Mouse (Mus musculus) central nervous system, embryonic 11.5 days (tissue): Measurements from ENCODE around the gene Drap1. TPM values are rescaled to one million over a fixed set of nuclear protein-coding genes. Genes with fewer than 3 reads are reported as not detected.

ENCODE experiments used
- polyA plus RNA-seq: library from polyadenylated mRNA; depleted of rRNA; stranded (reverse); fragments of >200 nt; gene quantifications from 2 replicates; pipeline ENCODE4 v1.2.3, GENCODE M21; 2012; rRNA removed

Gene Drap1
- 236 and 321 TPM in 2 replicates for polyA plus RNA-seq

DNA sequence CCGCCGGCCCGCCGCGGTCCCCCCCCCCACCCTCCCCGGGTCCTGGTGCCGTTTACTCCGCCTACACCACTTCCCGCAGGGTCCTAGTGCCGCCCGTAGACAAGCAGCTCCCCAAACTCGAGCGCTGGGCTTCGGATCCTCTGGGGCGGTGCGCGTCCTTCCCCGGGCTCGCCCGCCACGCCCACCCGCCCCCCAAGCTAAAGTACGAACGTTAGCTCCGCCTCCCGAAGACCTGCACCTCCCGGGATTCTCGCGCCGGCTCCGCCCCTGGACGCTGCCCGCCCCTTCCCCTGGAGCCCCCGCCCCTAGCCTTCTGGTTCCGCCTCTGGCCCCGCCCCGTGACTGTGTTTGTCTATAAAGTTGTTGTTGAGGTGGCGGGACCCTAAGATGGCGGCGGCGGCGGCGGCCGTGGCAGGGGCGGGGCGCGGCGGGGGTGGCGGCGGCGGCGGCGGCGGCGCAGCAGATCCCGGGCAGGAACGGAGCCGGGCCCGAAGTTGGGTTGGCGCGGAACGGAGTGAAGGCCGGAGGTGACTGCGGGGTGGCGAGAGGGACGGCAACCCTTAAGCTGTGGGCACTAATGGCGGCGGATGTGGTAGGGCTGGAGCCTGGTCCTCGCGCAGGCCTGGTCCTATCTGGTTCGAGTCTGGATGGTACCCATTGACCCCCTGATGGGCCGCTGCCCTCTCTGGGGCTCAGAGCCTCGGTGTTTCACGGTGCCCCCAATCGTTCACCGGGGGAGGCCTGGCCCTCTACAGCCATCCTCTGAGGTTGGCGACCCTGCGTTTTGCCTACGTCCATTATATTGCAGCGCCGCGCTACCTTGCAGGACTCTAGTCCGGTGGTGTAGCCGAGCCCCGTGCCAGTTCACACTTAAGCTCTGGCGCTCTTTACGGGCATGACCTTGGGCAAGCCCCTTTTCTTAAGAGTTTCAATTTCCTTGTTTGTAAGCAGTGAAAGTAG is at the start of gene Drap1, which contains the start of gene AI837181:
Gene Drap1 (minus strand): TSS at position 198 of the 960 bp plus-strand sequence.
Gene AI837181 (plus strand): TSS at position 363 of the 960 bp plus-strand sequence.

GRCm38 (mm10) chr19:5473720-5474119 is 48.9 kb upstream of the Drap1 start, which contains the start of gene Efemp2:
Efemp2 (plus strand) TSS chr19:5473954.

DNA sequence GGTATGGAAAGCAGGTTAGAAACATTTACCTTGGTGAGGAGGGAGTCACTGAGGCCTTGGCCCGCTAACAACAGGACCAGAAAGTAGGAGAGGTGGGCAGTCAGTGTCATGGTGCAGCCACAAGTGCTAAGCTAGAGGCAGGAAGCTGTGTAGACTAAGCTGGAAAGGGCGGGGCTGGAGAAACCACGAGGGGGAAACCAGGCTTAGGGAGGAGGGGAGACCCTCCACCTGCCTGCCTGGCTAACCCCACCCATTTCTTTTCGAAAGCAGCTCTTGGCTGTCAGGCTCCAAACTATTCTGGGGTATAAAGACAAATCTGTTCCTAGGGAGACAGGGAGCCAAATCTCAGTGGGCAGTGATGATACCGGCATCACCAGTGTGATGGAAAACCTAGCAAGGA is 43.6 kb upstream of the Drap1 start, which contains the start of gene Ctsw:
Gene Ctsw (minus strand): TSS at position 134 of the 400 bp plus-strand sequence.

GRCm38 (mm10) chr19:5460465-5460911 is 35.7 kb upstream of the Drap1 start, which contains the start of gene Fibp:
Fibp (plus strand) TSS chr19:5460615.

GRCm38 (mm10) chr19:5457746-5458442 is 33.1 kb upstream of the Drap1 start, which contains the start of gene Ccdc85b:
Ccdc85b (minus strand) TSS chr19:5457894.

DNA sequence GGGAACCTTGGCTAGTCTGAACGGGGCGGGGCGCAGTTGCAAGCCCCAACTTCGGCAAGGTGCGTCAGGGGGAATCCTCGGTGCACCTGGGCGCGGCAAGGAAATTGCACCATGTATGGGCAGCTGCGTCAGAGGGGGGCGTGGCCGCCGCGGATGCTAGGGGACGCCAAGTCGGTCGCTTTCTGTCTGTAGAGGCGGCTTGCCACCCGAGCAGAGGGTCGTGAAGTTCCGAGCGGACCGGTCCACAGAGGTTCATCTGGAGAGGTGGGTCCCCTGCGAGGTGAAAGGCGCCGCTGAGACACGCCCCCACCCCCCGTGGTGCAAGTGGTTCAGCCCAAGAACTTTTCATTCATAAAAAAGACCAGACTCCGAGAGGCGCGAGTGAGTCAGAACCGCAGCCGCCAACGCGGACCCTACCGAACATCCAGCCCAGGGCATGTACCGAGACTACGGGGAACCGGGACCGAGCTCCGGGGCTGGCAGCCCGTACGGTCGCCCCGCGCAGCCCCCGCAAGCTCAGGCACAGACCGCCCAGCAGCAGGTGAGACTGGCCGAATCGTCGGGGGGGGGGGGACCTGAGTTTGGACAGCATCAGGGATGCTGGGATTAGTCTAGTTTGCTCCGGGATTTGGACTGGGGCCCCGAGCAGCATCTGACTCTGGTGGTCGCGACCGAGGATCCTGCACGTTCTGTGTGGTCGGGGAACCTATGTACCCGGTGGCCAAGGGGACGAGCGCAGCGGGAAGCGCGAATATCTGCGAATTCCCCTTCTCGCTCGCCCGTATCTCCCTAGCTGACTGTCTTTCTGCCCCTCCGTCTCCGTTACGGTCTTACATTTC is 23.0 kb upstream of the Drap1 start, which contains the start of gene Fosl1:
Gene Fosl1 (plus strand): TSS at position 33 of the 839 bp plus-strand sequence.

GRCm38 (mm10) chr19:5402293-5402692 is 22.5 kb downstream of the Drap1 start, which contains the start of gene Tsga10ip:
Tsga10ip (minus strand) TSS chr19:5402526.

GRCm38 (mm10) chr19:5388588-5389242 is 36.1 kb downstream of the Drap1 start, which contains the start of gene Sart1:
Sart1 (minus strand) TSS chr19:5388703.

Other genes starting within 250 kb of the Drap1 start
- gene Pacs1, start 151.9 kb downstream of the Drap1 start, polyA plus RNA-seq = 20.7 and 31.9 TPM in 2 replicates
- gene Sf3b2, start 129.5 kb downstream of the Drap1 start, polyA plus RNA-seq = 215 and 289 TPM in 2 replicates
- 11.0 and 14.5 TPM in 2 replicates for gene Gal3st3, start 126.6 kb downstream of the Drap1 start, polyA plus RNA-seq
- gene Catsper1, start 89.2 kb downstream of the Drap1 start, polyA plus RNA-seq = not detected in 2 replicates
- gene Cst6, start 75.4 kb downstream of the Drap1 start, polyA plus RNA-seq = 0.28 and 0.50 TPM in 2 replicates
- gene Eif1ad, start 58.2 kb downstream of the Drap1 start, polyA plus RNA-seq = 60.1 and 61.8 TPM in 2 replicates
- 242 and 255 TPM in 2 replicates for gene Banf1, start 57.8 kb downstream of the Drap1 start, polyA plus RNA-seq
- gene Sart1, start 36.3 kb downstream of the Drap1 start, polyA plus RNA-seq = 85.1 and 210 TPM in 2 replicates
- 0.06 and 0.07 TPM in 2 replicates for gene Tsga10ip, start 22.5 kb downstream of the Drap1 start, polyA plus RNA-seq
- 34.9 and 60.1 TPM in 2 replicates for gene AI837181, start 165 bp upstream of the Drap1 start, polyA plus RNA-seq
- gene Fosl1, start 22.6 kb upstream of the Drap1 start, polyA plus RNA-seq = 0.02 and 0.04 TPM in 2 replicates
- 7.7 and 12.9 TPM in 2 replicates for gene Ccdc85b, start 32.9 kb upstream of the Drap1 start, polyA plus RNA-seq
- gene Fibp, start 35.6 kb upstream of the Drap1 start, polyA plus RNA-seq = 124 and 130 TPM in 2 replicates
- gene Ctsw, start 43.5 kb upstream of the Drap1 start, polyA plus RNA-seq = 0.94 and 1.4 TPM in 2 replicates
- 47.9 and 83.7 TPM in 2 replicates for gene Efemp2, start 49.0 kb upstream of the Drap1 start, polyA plus RNA-seq
- gene Mus81, start 63.4 kb upstream of the Drap1 start, polyA plus RNA-seq = 38.4 and 39.4 TPM in 2 replicates
- 1,441 and 1,801 TPM in 2 replicates for gene Cfl1, start 65.5 kb upstream of the Drap1 start, polyA plus RNA-seq
- 2.5 and 3.1 TPM in 2 replicates for gene 1700020D05Rik, start 78.8 kb upstream of the Drap1 start, polyA plus RNA-seq
- gene Snx32, start 85.6 kb upstream of the Drap1 start, polyA plus RNA-seq = 20.7 and 24.6 TPM in 2 replicates
- 0.14 and 0.21 TPM in 2 replicates for gene Ovol1, start 135.7 kb upstream of the Drap1 start, polyA plus RNA-seq
- 1.6 and 2.3 TPM in 2 replicates for gene Ap5b1, start 143.0 kb upstream of the Drap1 start, polyA plus RNA-seq
- 132 and 429 TPM in 2 replicates for gene Rnaseh2c, start 176.9 kb upstream of the Drap1 start, polyA plus RNA-seq
- gene Kat5, start 185.3 kb upstream of the Drap1 start, polyA plus RNA-seq = 106 and 112 TPM in 2 replicates
- 27.4 and 40.6 TPM in 2 replicates for gene Rela, start 212.5 kb upstream of the Drap1 start, polyA plus RNA-seq
- 35.6 and 40.2 TPM in 2 replicates for gene Sipa1, start 238.7 kb upstream of the Drap1 start, polyA plus RNA-seq